Mouse (Mus musculus): ENCODE results near the gene Htr1f. TPM values are rescaled to one million over a fixed set of nuclear protein-coding genes. Genes with fewer than 3 reads are reported as not detected.

Htr1f gene
- not detected for polyA plus RNA-seq (2014; fragmentation: Illumina TruSeq; extraction: RNeasy Lipid Tissue Mini Kit (QIAGEN cat#74804); ENCODE audit: insufficient read depth, low read depth, low replicate concordance)

DNA sequence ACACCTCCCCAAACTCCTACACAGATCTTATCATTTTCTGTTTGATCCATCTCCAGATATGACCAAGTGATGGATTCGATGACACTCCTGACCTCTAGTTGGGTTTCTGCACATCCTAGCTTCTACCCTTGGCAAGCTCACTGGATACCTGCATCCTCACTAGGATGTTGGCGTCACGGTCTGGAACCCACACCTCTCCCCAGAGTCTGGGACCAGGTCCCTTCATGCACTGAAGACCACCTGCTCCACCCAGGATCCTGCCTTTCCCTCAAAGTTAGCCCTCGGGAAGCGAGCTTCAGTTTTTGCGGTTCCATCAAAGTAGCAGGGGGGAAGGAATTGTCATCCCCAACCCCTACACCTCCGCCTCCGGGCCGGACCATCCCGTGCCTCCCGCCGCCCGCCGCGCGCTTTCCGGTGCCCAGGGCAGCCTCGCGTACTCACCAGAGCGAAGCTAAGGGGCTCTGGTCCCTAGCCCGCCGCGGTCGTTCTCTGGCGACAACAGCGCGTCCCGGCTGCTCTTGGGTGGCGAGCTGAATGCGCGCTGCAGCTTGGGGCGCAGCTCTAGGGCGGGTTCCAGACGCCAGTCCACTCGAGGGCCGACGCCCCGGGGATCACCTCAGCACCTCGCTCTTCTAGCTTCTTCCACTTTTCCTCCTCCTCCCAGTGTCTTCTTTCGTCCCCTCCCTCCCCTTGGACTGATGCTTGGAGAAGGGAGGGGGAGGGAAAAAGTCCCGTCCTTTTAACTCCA is at the start of gene Htr1f:
TSS of gene Htr1f (minus strand) at position 671 of the 748 bp plus-strand sequence.

All from lung, adult 10 weeks (tissue).